Mouse (Mus musculus) lung, adult 2 months (tissue): Measurements from ENCODE around the gene Gm37240. TPM values are rescaled to one million over a fixed set of nuclear protein-coding genes. Genes with fewer than 3 reads are reported as not detected.

ENCODE experiments used
- DNase-seq: peaks from one replicate; pipeline ENCODE4 v3.0.0; 2022
- H3K4me1 ChIP-seq: fragments of 200-500 bp; 2 replicates; pipeline ENCODE4 v1.6.1; 2011; ENCODE audit warnings: low read length; ENCODE audit not compliant: control insufficient read depth, insufficient read depth
- H3K4me3 ChIP-seq: fragments of 200-500 bp; replicated peaks from 2 replicates; pipeline ENCODE3; 2011; ENCODE audit warnings: low read depth, mild to moderate bottlenecking, control low read depth, low read length; ENCODE audit errors: extremely low read depth
- CTCF ChIP-seq: fragments of 200-500 bp; IDR thresholded peaks from 2 replicates; pipeline ENCODE4 v1.5.1; 2011; ENCODE audit warnings: mild to moderate bottlenecking, low read length, control low read depth; ENCODE audit not compliant: insufficient read depth
- POLR2A ChIP-seq: fragments of 200-500 bp; IDR thresholded peaks from 2 replicates; pipeline ENCODE4 v1.6.1; 2011; ENCODE audit warnings: low read depth, mild to moderate bottlenecking, control low read depth, low read length, borderline replicate concordance; ENCODE audit errors: extremely low read depth
- WGBS: fragments of 180-500 bp; shearing (Covaris S2); methylation state at CpG from one replicate; pipeline ENCODE4 v1.1.7; 2018; 5-methylcytosine and 5-hydroxymethylcytosine counted together
- polyA plus RNA-seq: library from polyadenylated mRNA; depleted of rRNA; stranded (reverse); fragments of >200 nt; gene quantifications from 2 replicates; pipeline ENCODE4 v1.2.3, GENCODE M21; 2012

Gene Gm37240
- polyA plus RNA-seq, 1 experiment, result 16.9 TPM

DNA sequence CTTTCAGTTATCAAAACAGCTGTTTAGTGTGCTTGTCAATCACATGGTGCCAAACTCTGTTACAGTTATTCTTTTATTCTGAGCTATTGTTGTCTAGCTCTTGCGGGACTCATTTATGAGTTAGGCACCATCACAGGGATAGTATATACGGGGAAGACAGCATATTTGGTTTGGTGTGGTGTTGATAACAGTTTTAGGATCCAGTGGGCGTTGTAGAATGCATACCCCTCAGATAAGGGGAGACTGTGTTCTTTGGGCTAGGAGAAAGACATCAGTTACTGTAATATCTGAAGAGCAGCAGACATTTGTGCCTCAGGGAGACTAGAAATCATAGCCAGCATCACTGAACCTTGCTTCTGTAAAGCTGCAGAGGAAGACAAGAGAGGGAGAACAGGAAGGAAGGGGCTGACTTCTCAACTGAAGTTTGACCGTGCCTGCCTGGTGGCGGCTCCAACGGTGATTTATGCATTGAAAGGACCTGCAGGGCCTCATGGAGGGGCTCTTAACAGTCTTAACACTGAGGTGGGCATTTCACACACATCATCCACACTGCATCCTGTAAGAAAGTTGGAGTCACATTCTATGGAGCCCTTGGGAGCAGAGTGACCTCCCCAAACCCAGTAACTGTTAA lies 713.8 kb downstream of the Gm37240 start:
- no peak for TF ChIP-seq CTCF
- no peak for TF ChIP-seq POLR2A
- Histone ChIP-seq H3K4me1 (no peaks in the 10 kb centered on the region), H3K4me3 (no peak overlapping the region)
- DNase-seq, result no peak
- 45% methylated on average over 6 of the region's 6 CpGs for WGBS

DNA sequence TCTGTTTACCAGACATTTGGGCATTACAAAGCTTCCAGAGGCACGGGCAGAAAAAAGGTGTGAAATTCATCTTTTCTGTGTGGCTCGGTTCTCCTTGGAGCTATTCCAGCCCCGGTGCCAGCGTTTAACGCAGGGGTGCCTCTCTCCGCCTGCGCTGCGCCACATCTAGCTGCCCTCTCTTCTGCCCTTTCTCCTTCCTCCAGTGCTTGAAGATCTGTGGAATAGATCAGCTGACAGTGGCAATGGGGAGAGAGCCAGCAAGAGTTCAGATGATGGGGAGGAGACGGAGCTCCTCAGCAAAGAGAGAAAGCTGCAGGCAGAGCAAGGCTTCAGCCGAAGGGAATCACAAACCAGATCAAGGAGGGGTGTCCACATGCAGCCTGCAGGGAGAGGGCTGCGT lies 714.8 kb downstream of the Gm37240 start:
- no peak for TF ChIP-seq CTCF
- DNase-seq, result no peak
- 54% methylated on average over 11 of the region's 11 CpGs for WGBS
- H3K4me1 ChIP-seq, result no peaks in the 10 kb centered on the region
- no peak overlapping the region for H3K4me3 ChIP-seq

DNA sequence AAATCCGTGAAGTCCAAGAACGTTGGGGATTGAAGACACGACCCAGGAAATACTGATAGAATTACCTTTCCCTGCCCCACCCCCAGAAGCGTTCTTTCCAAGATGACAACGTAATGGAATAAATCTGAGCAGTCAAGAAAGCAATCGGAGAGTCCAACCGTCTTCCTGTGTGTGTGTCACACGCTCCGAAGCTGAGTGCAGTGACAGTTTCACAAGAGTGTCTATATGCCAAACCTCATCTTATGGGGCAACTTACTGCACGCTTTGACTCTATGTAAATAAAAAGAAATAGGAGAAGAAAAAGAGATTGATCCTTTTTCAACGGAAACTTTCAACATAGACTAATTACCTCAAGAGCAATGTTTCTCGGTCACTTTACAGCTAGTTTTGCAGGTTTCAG lies 715.2 kb downstream of the Gm37240 start:
- no peaks in the 10 kb centered on the region for H3K4me1 ChIP-seq
- H3K4me3 ChIP-seq, result no peak overlapping the region
- WGBS, result 58% methylated on average over 12 of the region's 12 CpGs
- DNase-seq, result no peak
- TF ChIP-seq POLR2A (no peak), CTCF (no peak)

DNA sequence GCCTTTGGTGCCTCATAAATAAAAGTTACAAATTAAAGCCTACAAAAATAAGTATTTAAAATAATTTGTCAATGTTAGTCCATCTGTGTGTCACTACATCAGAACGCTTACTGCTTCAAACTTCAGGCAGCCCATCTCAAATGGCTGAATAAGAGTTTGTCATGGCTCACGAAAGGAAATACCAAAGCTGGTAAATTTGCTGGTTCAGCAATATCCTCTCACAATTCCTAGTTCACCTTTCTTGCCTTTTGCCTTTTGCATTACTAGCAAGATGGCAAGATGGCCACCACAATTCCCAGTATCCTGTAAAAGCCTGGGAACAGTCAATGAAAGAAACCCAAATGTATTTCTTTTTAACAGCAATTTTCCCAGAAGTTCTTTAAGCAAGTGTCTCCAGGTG lies 718.5 kb downstream of the Gm37240 start:
- no peaks in the 10 kb centered on the region for H3K4me1 ChIP-seq
- 82% methylated on average over 2 of the region's 2 CpGs for WGBS
- TF ChIP-seq CTCF (no peak), POLR2A (no peak)
- DNase-seq, result no peak
- H3K4me3 ChIP-seq, result no peak overlapping the region

DNA sequence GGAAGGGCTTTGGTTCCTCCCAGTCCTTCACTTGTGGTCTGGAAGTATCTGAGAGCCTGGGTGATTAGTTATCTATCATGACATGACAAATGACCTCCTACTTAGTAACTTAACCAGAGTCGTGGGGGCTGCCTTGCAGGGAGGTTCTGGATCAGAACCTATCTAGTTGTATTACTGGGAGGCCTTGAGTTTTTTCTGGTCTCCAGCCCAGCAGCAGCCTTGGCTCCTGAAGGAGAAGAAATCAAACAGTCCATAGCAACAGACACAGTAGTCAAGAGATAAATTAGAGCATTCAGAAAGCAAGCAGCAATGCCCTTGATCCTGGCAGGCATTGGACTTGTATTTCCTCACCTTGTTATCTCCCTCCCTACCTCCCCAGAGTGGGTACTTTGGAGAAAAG lies 722.4 kb downstream of the Gm37240 start:
- no peak for DNase-seq
- WGBS, result 33% methylated on average over 1 of the region's 1 CpGs
- TF ChIP-seq CTCF, result no peak
- no peaks in the 10 kb centered on the region for H3K4me1 ChIP-seq
- no peak overlapping the region for H3K4me3 ChIP-seq

DNA sequence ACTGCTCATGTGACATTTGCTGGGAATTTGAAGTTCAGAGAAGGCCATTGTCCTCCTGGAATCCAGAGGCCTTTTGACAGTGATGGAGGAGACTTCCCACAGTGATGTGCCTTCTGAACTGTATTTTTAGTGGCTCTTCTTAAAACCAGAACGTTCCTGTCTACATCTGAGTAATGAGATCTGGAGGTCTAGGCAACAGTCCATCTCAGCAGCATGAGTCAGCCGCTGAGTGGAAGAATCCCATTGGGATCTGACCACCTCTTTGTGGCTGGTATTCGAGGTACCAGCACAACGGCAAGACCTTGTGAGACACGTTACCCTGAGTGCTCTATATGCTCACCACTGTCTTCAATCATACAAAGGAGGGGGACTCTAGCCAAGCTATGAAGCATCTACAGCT lies 723.9 kb downstream of the Gm37240 start:
- 87% methylated on average over 5 of the region's 5 CpGs for WGBS
- H3K4me1 ChIP-seq, result no peaks in the 10 kb centered on the region
- no peak for TF ChIP-seq CTCF
- no peak for TF ChIP-seq POLR2A
- H3K4me3 ChIP-seq, result no peak overlapping the region
- no peak for DNase-seq

DNA sequence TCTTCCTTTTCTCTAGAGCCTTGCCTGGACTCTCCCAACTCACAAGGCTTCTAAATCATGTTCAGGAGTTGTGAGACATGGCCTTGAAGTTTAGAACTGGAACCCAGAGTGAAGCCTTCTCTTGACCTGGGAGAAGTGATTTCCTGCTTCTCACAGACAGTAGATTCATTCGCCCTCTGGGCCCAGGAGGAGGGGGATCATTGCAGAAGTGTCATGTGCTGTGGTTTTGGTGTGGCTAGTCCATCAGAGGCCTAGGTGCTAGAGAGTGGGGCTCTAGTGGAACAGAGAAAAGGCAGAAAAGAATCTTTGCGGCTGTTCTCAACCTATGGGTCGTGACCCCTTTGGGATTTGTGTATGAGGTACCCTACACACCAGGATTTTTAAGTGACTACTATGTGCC lies 724.9 kb downstream of the Gm37240 start:
- H3K4me3 ChIP-seq, result no peak overlapping the region
- TF ChIP-seq POLR2A (no peak), CTCF (no peak)
- DNase-seq, result no peak
- H3K4me1 ChIP-seq, result no peaks in the 10 kb centered on the region
- 80% methylated on average over 3 of the region's 3 CpGs for WGBS

DNA sequence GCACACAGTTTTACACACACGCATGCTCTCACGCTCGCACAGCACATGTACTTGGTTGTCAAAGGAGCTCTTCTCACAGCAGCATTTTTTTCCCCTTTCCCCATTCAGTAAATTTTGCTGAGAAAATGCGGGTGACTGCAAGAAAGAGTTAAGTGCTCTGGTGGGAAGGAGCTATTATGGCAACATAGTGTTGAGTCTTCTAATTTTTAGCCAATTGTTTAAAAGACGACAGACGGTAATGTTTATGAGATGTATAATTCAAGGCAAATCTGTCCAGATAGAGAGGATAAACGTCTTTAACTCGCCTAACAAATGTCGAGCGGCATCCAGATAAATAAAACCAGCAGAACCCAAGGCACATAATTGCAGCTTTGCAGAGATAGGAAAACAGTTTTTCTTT lies 726.5 kb downstream of the Gm37240 start:
- TF ChIP-seq CTCF (no peak), POLR2A (no peak)
- Histone ChIP-seq H3K4me3 (no peak overlapping the region), H3K4me1 (no peaks in the 10 kb centered on the region)
- no peak for DNase-seq
- 61% methylated on average over 10 of the region's 10 CpGs for WGBS

DNA sequence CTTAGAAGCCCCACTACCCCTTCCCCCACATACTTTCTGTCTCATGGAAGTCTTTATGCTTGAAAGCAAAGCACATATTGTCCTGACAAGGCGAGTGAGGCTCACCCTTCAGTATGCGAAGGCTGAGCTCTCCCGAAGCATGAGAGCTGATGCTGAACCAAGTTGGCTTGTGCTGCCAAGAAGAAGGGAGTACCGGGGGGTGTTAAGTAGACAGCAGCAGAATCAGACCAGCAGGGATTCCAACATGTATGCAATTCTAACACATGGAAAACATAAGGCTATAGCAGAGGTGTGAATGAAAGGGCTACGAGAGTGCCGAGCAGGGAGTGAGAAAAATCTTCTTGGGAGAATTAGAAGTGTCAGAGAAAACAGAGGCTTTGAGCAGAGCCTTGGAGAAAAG lies 727.7 kb downstream of the Gm37240 start:
- Histone ChIP-seq H3K4me3 (no peak overlapping the region), H3K4me1 (no peaks in the 10 kb centered on the region)
- TF ChIP-seq POLR2A (no peak), CTCF (no peak)
- 77% methylated on average over 6 of the region's 6 CpGs for WGBS
- DNase-seq, result no peak

DNA sequence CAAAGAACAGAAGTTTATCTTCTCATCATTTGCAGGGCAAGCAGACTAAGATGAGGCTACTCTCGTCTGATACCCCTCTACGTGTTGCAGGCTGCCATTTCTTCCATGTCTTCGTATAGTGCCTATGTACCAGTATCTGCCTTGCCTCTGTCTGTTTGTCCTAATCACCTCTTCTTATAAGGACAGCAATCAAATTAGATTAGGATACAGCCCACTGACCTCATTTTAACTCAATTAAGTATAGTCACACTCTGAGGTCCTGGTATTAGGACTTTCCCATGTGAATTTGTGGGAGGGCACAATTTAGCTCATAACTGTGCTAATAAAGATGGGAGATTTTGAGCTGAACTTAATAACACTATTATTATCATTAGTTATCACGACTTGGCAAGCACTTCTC lies 738.5 kb downstream of the Gm37240 start:
- Histone ChIP-seq H3K4me1 (no peaks in the 10 kb centered on the region), H3K4me3 (no peak overlapping the region)
- DNase-seq, result no peak
- WGBS, result 72% methylated on average over 4 of the region's 4 CpGs
- no peak for TF ChIP-seq POLR2A
- no peak for TF ChIP-seq CTCF

DNA sequence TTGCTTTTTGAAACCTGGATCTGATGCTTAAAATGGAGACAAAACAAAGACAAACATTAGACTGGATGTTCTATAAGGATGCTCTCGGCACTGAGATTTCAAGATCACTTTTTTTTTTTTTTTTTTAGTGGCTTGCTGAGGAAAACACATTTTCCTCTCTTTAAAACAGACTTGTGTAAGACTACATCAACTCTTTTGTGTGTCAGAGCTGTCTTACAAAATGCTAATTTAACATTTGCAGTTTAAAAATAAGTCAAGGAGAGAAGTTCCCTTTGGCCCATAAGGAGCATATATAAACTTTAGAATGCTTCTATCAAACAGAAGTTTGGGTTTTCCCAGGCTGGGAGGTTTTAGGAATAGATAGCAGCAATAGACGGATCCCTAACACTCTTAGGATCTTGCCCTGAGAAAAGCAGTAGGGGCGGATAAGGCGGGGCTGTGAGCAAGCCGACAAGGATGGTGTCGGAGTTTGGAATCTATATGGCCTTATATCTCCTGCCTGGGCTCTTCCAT lies 739.2 kb downstream of the Gm37240 start:
- WGBS, result 81% methylated on average over 6 of the region's 6 CpGs
- no peak overlapping the region for H3K4me3 ChIP-seq
- H3K4me1 ChIP-seq, result no peaks in the 10 kb centered on the region
- TF ChIP-seq POLR2A, result no peak
- no peak for TF ChIP-seq CTCF
- no peak for DNase-seq
